Mouse (Mus musculus) midbrain, embryonic 16.5 days (tissue): Measurements from ENCODE around the gene Rnf121. TPM values are rescaled to one million over a fixed set of nuclear protein-coding genes. Genes with fewer than 3 reads are reported as not detected.

Source experiments
- ATAC-seq: fragments of 200-750 bp; cut with Nextera tagmentation; 2 replicates; pipeline ENCODE4 v1.8.0; 2017; ENCODE audit warnings: moderate TSS enrichment
- H3K27ac ChIP-seq: fragments of 300-500 bp; sonication (generic); 2 replicates; pipeline ENCODE4 v1.5.1; 2014; ENCODE audit warnings: mild to moderate bottlenecking, low read length, mixed read lengths
- H3K27me3 ChIP-seq: fragments of 300-500 bp; sonication (generic); 2 replicates; pipeline ENCODE4 v1.6.1; 2014; ENCODE audit warnings: low read depth, low read length, mixed read lengths; ENCODE audit not compliant: control insufficient read depth, insufficient read depth
- H3K36me3 ChIP-seq: fragments of 300-500 bp; sonication (generic); 2 replicates; pipeline ENCODE4 v1.6.1; 2014; ENCODE audit warnings: mild to moderate bottlenecking, low read length, moderate library complexity, mixed read lengths; ENCODE audit not compliant: control insufficient read depth, insufficient read depth
- H3K4me1 ChIP-seq: fragments of 300-500 bp; sonication (generic); 2 replicates; pipeline ENCODE4 v1.6.1; 2014; ENCODE audit warnings: mild to moderate bottlenecking, low read length, mixed read lengths; ENCODE audit not compliant: control insufficient read depth, insufficient read depth
- H3K4me2 ChIP-seq: fragments of 300-500 bp; sonication (generic); 2 replicates; pipeline ENCODE4 v1.6.1; 2014; ENCODE audit warnings: mild to moderate bottlenecking, low read length, mixed read lengths
- H3K4me3 ChIP-seq: fragments of 300-500 bp; sonication (generic); 2 replicates; pipeline ENCODE4 v1.5.1; 2014; ENCODE audit warnings: low read depth, mild to moderate bottlenecking, low read length, moderate library complexity, mixed read lengths
- H3K9ac ChIP-seq: fragments of 300-500 bp; sonication (generic); 2 replicates; pipeline ENCODE4 v1.6.1; 2014; ENCODE audit warnings: low read depth, low read length, mixed read lengths
- H3K9me3 ChIP-seq: fragments of 300-500 bp; sonication (generic); replicated peaks from 2 replicates; pipeline ENCODE4 v1.6.1; 2014; ENCODE audit warnings: mild to moderate bottlenecking, low read length, mixed read lengths; ENCODE audit not compliant: control insufficient read depth, poor library complexity, severe bottlenecking
- WGBS: fragments of 180-500 bp; shearing (Covaris S2); extraction: QIAGEN DNeasy Blood & Tissue Kit; methylation state at CpG from one replicate; pipeline ENCODE4 v1.1.7; 2014; 5-methylcytosine and 5-hydroxymethylcytosine counted together
- polyA plus RNA-seq: library from polyadenylated mRNA; unstranded; fragments of >200 nt; fragmentation: Nextera tagmentation; extraction: Ambion mirVana; gene quantifications from 2 replicates; pipeline ENCODE4 v1.2.1, GENCODE M21; 2015

The Rnf121 gene
- polyA plus RNA-seq, 1 experiment from 2014 or later: 36.1 TPM

- peak overlapping the region; percentile 94 for H3K9ac ChIP-seq
- ATAC-seq: peak; percentile 93
- H3K27me3 ChIP-seq: no peaks in the 10 kb centered on the region
- 0% methylated on average over 42 of the region's 53 CpGs for WGBS
- H3K4me2 ChIP-seq: peak overlapping the region; percentile 59
- peaks cover 36% of the 10 kb centered on the region for H3K4me1 ChIP-seq
- no peaks in the 10 kb centered on the region for H3K36me3 ChIP-seq
- H3K9me3 ChIP-seq: no peaks in the 10 kb centered on the region
- H3K27ac ChIP-seq: peak overlapping the region; percentile 100
- peak overlapping the region; percentile 71 for H3K4me3 ChIP-seq
These were observed 95.4 kb downstream of the Rnf121 start for GRCm38 (mm10) chr7:101969694-101970428.

Other genes with a start within 250 kb of the Rnf121 start
- 0.21 TPM in 1 of 2 replicates, not detected in the other for gene Phox2a, start 247.2 kb downstream of the Rnf121 start, polyA plus RNA-seq
- 4.2 and 10.2 TPM in 2 replicates for gene Inppl1, start 227.2 kb downstream of the Rnf121 start, polyA plus RNA-seq
- gene Folr2, start 208.3 kb downstream of the Rnf121 start, polyA plus RNA-seq: 1.0 and 1.1 TPM in 2 replicates
- 71.6 and 79.9 TPM in 2 replicates for gene Anapc15, start 201.8 kb downstream of the Rnf121 start, polyA plus RNA-seq
- gene Folr1, start 194.7 kb downstream of the Rnf121 start, polyA plus RNA-seq: 23.7 and 24.2 TPM in 2 replicates
- gene Lamtor1, start 159.6 kb downstream of the Rnf121 start, polyA plus RNA-seq: 138 and 144 TPM in 2 replicates
- 0.21 and 0.35 TPM in 2 replicates for gene Tomt, start 159.1 kb downstream of the Rnf121 start, polyA plus RNA-seq
- 11.6 and 13.4 TPM in 2 replicates for gene Lrrc51, start 131.6 kb downstream of the Rnf121 start, polyA plus RNA-seq
- gene Numa1, start 131.4 kb downstream of the Rnf121 start, polyA plus RNA-seq: 37.8 and 47.3 TPM in 2 replicates
- 4.1 and 4.9 TPM in 2 replicates for gene Il18bp, start 46.8 kb downstream of the Rnf121 start, polyA plus RNA-seq
- 28.7 and 31.5 TPM in 2 replicates for gene Xndc1, start within 50 bp of the Rnf121 start, polyA plus RNA-seq
- gene Xntrpc, start 244 bp upstream of the Rnf121 start, polyA plus RNA-seq: 1.1 and 1.3 TPM in 2 replicates
- gene Trpc2, start 17.6 kb upstream of the Rnf121 start, polyA plus RNA-seq: not detected in 2 replicates
- 0.25 and 0.57 TPM in 2 replicates for gene Art1, start 36.3 kb upstream of the Rnf121 start, polyA plus RNA-seq
- gene Art5, start 44.0 kb upstream of the Rnf121 start, polyA plus RNA-seq: 0.17 TPM in 1 of 2 replicates, not detected in the other
- not detected in 2 replicates for gene Chrna10, start 51.4 kb upstream of the Rnf121 start, polyA plus RNA-seq
- 19.9 and 21.2 TPM in 2 replicates for gene Nup98, start 144.7 kb upstream of the Rnf121 start, polyA plus RNA-seq
- gene Pgap2, start 144.7 kb upstream of the Rnf121 start, polyA plus RNA-seq: 57.8 and 61.3 TPM in 2 replicates
- gene Rhog, start 190.6 kb upstream of the Rnf121 start, polyA plus RNA-seq: 12.8 and 14.6 TPM in 2 replicates
- gene Stim1, start 202.3 kb upstream of the Rnf121 start, polyA plus RNA-seq: 10.2 and 12.5 TPM in 2 replicates